Mouse (Mus musculus) hindbrain, embryonic 14.5 days (tissue): ENCODE data around the gene Myadml2. TPM values are rescaled to one million over a fixed set of nuclear protein-coding genes. Genes with fewer than 3 reads are reported as not detected.

ENCODE experiments used
- ATAC-seq: fragments of 200-750 bp; cut with Nextera tagmentation; 2 replicates; pipeline ENCODE4 v1.8.0; 2017; ENCODE audit warnings: moderate number of reproducible peaks, mild to moderate bottlenecking, moderate TSS enrichment, moderate library complexity; ENCODE audit not compliant: low FRiP score
- DNase-seq: peaks from one replicate; pipeline ENCODE4 v3.0.0-alpha.2; 2015; ENCODE audit warnings: low spot score
- H3K27ac ChIP-seq: fragments of 300-500 bp; sonication (generic); 2 replicates; pipeline ENCODE4 v1.5.1; 2014; ENCODE audit warnings: mild to moderate bottlenecking, moderate library complexity
- H3K27me3 ChIP-seq: fragments of 300-500 bp; sonication (generic); 2 replicates; pipeline ENCODE4 v1.6.1; 2014; ENCODE audit warnings: mild to moderate bottlenecking, low read length, mixed read lengths; ENCODE audit not compliant: control insufficient read depth, insufficient read depth
- H3K36me3 ChIP-seq: fragments of 300-500 bp; sonication (generic); replicated peaks from 2 replicates; pipeline ENCODE4 v1.6.1; 2014; ENCODE audit not compliant: control insufficient read depth, insufficient read depth
- H3K4me1 ChIP-seq: fragments of 300-500 bp; sonication (generic); replicated peaks from 2 replicates; pipeline ENCODE4 v1.6.1; 2014; ENCODE audit warnings: antibody characterized with exemption, low read length, mixed read lengths; ENCODE audit not compliant: control insufficient read depth, insufficient read depth
- H3K4me2 ChIP-seq: fragments of 300-500 bp; sonication (generic); replicated peaks from 2 replicates; pipeline ENCODE4 v1.6.1; 2014; ENCODE audit warnings: mild to moderate bottlenecking, moderate library complexity
- H3K4me3 ChIP-seq: fragments of 300-500 bp; sonication (generic); replicated peaks from 2 replicates; pipeline ENCODE4 v1.5.1; 2014; ENCODE audit warnings: mild to moderate bottlenecking, low read length
- H3K9ac ChIP-seq: fragments of 300-500 bp; sonication (generic); 2 replicates; pipeline ENCODE4 v1.6.1; 2014
- H3K9me3 ChIP-seq: fragments of 300-500 bp; sonication (generic); 2 replicates; pipeline ENCODE4 v1.6.1; 2016; ENCODE audit warnings: low read length; ENCODE audit not compliant: control insufficient read depth
- WGBS: fragments of 180-500 bp; shearing (Covaris S2); extraction: QIAGEN DNeasy Blood & Tissue Kit; methylation state at CpG from one replicate; pipeline ENCODE4 v1.1.7; 2014; 5-methylcytosine and 5-hydroxymethylcytosine counted together
- polyA plus RNA-seq: library from polyadenylated mRNA; unstranded; fragments of >200 nt; fragmentation: Nextera tagmentation; extraction: Ambion mirVana; gene quantifications from 2 replicates; pipeline ENCODE4 v1.2.1, GENCODE M21; 2014

Gene Myadml2
- polyA plus RNA-seq, 1 experiment from 2014 or later, result 1.4 TPM

DNA sequence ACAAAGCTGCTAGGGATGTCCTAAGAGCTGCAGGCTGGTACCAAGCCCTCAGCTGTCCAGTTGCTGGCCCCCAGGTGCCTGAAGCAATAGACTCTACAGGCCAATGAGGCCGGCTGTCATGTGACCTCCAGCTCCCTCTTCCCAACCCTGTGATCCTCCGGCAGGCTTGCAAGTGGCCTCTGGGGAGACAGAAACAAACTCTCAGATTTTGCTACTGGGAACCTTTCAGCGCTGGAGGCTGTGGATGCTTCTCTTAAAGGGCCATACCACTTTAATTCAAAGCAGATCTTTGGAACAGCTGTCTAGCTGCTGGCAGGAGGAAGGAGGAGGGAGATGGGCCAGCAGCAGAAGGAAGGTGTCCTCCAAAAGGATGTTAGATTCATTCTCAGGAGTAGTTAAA lies 18.7 kb upstream of the Myadml2 start:
- H3K36me3 ChIP-seq, result no peaks in the 10 kb centered on the region
- no peak overlapping the region for H3K4me2 ChIP-seq
- H3K4me3 ChIP-seq, result no peak overlapping the region
- H3K9ac ChIP-seq, result no peak overlapping the region
- no peaks in the 10 kb centered on the region for H3K9me3 ChIP-seq
- no peak for ATAC-seq
- no peaks in the 10 kb centered on the region for H3K4me1 ChIP-seq
- peaks cover 24% of the 10 kb centered on the region for H3K27me3 ChIP-seq
- no peak overlapping the region for H3K27ac ChIP-seq
- DNase-seq, result no peak
- 9% methylated on average over 3 of the region's 3 CpGs for WGBS

- H3K27me3 ChIP-seq, result peaks cover 36% of the 10 kb centered on the region
- H3K4me3 ChIP-seq, result no peak overlapping the region
- no peak overlapping the region for H3K4me2 ChIP-seq
- ATAC-seq (no peak), DNase-seq (no peak)
- H3K9me3 ChIP-seq, result no peaks in the 10 kb centered on the region
- no peak overlapping the region for H3K27ac ChIP-seq
- WGBS, result 76% methylated on average over 3 of the region's 3 CpGs
- peaks cover 8% of the 10 kb centered on the region for H3K4me1 ChIP-seq
- H3K9ac ChIP-seq, result no peak overlapping the region
- no peaks in the 10 kb centered on the region for H3K36me3 ChIP-seq
Observed at GRCm38 (mm10) chr11:120665406-120665805, 17.4 kb upstream of the Myadml2 start.

- Histone ChIP-seq H3K27ac (no peak overlapping the region), H3K4me2 (no peak overlapping the region), H3K4me1 (peaks cover 17% of the 10 kb centered on the region), H3K36me3 (no peaks in the 10 kb centered on the region), H3K4me3 (no peak overlapping the region), H3K9me3 (no peaks in the 10 kb centered on the region), H3K27me3 (peaks cover 53% of the 10 kb centered on the region), H3K9ac (no peak overlapping the region)
- DNase-seq (no peak), ATAC-seq (no peak)
- WGBS, result 63% methylated on average over 5 of the region's 5 CpGs
Observed at GRCm38 (mm10) chr11:120663714-120664113, 15.8 kb upstream of the Myadml2 start.

- H3K9ac ChIP-seq, result no peak overlapping the region
- DNase-seq (no peak), ATAC-seq (no peak)
- no peaks in the 10 kb centered on the region for H3K9me3 ChIP-seq
- H3K36me3 ChIP-seq, result no peaks in the 10 kb centered on the region
- no peak overlapping the region for H3K27ac ChIP-seq
- H3K4me2 ChIP-seq, result no peak overlapping the region
- H3K4me1 ChIP-seq, result peaks cover 17% of the 10 kb centered on the region
- H3K4me3 ChIP-seq, result no peak overlapping the region
- peaks cover 62% of the 10 kb centered on the region for H3K27me3 ChIP-seq
- WGBS, result 44% methylated on average over 6 of the region's 6 CpGs
Observed at GRCm38 (mm10) chr11:120662759-120663158, 14.8 kb upstream of the Myadml2 start.

- 1% methylated on average over 35 of the region's 35 CpGs for WGBS
- peak within 1 kb of the TSS; percentile 51 for H3K4me2 ChIP-seq
- H3K27ac ChIP-seq, result no peak within 1 kb of the TSS
- H3K9me3 ChIP-seq, result no peaks in the 10 kb centered on the region
- H3K4me3 ChIP-seq, result peak within 1 kb of the TSS; percentile 31
- DNase-seq (no peak), ATAC-seq (peak; percentile 24; the same call in 1 of the 2 replicates)
- H3K36me3 ChIP-seq, result no peaks in the 10 kb centered on the region
- peaks cover 17% of the 10 kb centered on the region for H3K4me1 ChIP-seq
- peaks cover 72% of the 10 kb centered on the region for H3K27me3 ChIP-seq
- no peak within 1 kb of the TSS for H3K9ac ChIP-seq
Observed at GRCm38 (mm10) chr11:120661076-120661460, 13.1 kb upstream of the Myadml2 start, which contains the start of gene Notum. Gene Notum, minus strand, starts transcription at chr11:120661175.

GRCm38 (mm10) chr11:120660301-120661075 lies 12.5 kb upstream of the Myadml2 start:
- Histone ChIP-seq H3K27ac (no peak overlapping the region), H3K4me2 (peak overlapping the region; percentile 51), H3K27me3 (peaks cover 72% of the 10 kb centered on the region), H3K4me3 (peak overlapping the region; percentile 31), H3K9me3 (no peaks in the 10 kb centered on the region), H3K36me3 (no peaks in the 10 kb centered on the region), H3K9ac (no peak overlapping the region), H3K4me1 (peaks cover 17% of the 10 kb centered on the region)
- ATAC-seq (peak; percentile 66; the same call in 1 of the 2 replicates), DNase-seq (no peak)
- WGBS, result under 1% methylated on average over 92 of the region's 95 CpGs

DNA sequence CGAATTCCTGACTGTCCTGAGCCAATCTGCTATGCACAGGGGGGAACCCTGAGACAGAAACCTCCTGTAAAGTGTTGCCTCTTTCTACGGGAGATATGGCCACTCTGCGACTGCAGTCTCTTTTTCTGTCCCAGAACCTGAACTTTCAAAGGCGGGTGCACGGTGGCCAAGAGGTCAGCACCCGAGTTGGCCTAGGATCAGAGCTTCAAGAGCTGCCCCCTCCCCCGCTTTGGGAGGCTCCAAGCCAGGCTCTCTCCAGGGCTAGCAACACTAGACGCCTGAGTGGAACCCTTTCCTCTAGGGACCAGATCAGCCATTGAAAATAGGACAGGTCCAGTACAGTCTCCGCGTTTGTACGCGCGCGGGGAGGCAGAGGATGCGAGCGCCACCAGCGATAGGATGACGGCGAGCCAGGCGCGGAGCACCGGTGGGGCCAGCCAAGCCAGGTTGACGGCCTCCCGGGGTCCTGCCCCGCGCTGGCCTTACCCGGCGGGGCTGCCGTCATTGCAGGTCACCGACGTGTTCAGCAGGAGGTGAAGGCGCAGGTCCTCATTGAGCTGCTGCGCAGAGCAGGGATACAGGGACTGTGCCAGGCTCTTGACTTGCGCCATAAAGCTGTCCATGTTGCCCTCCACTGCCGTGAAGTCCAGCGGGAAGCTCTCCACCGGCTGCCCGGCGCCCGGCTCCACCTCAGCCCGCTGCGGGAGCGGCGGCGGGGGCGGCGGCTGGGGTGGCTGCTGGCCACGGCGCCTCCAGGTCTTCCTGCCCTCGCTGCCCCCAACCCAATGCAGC lies 11.7 kb upstream of the Myadml2 start:
- peak overlapping the region; percentile 31 for H3K4me3 ChIP-seq
- H3K27ac ChIP-seq, result no peak overlapping the region
- peak overlapping the region; percentile 51 for H3K4me2 ChIP-seq
- H3K4me1 ChIP-seq, result peaks cover 17% of the 10 kb centered on the region
- no peaks in the 10 kb centered on the region for H3K36me3 ChIP-seq
- DNase-seq (no peak), ATAC-seq (no peak)
- no peak overlapping the region for H3K9ac ChIP-seq
- H3K27me3 ChIP-seq, result peaks cover 72% of the 10 kb centered on the region
- 3% methylated on average over 45 of the region's 50 CpGs for WGBS
- H3K9me3 ChIP-seq, result no peaks in the 10 kb centered on the region

GRCm38 (mm10) chr11:120658876-120659410 lies 11.0 kb upstream of the Myadml2 start:
- H3K9me3 ChIP-seq, result no peaks in the 10 kb centered on the region
- no peak overlapping the region for H3K4me2 ChIP-seq
- H3K36me3 ChIP-seq, result no peaks in the 10 kb centered on the region
- no peak overlapping the region for H3K4me3 ChIP-seq
- no peak overlapping the region for H3K9ac ChIP-seq
- ATAC-seq (no peak), DNase-seq (peak; percentile 57)
- peaks cover 71% of the 10 kb centered on the region for H3K27me3 ChIP-seq
- no peak overlapping the region for H3K27ac ChIP-seq
- WGBS, result 3% methylated on average over 24 of the region's 24 CpGs
- H3K4me1 ChIP-seq, result peaks cover 17% of the 10 kb centered on the region

- no peak overlapping the region for H3K4me2 ChIP-seq
- no peak overlapping the region for H3K4me3 ChIP-seq
- H3K27ac ChIP-seq, result no peak overlapping the region
- WGBS, result 95% methylated on average over 4 of the region's 4 CpGs
- ATAC-seq, result no peak
- H3K27me3 ChIP-seq, result peaks cover 55% of the 10 kb centered on the region
- H3K36me3 ChIP-seq, result no peaks in the 10 kb centered on the region
- H3K4me1 ChIP-seq, result peaks cover 17% of the 10 kb centered on the region
- H3K9me3 ChIP-seq, result no peaks in the 10 kb centered on the region
- no peak overlapping the region for H3K9ac ChIP-seq
- no peak for DNase-seq
Observed at GRCm38 (mm10) chr11:120657301-120657700, 9.3 kb upstream of the Myadml2 start.
